Mouse (Mus musculus) kidney, adult 2 months (tissue): Measurements from ENCODE around the gene Gm8922. TPM values are rescaled to one million over a fixed set of nuclear protein-coding genes. Genes with fewer than 3 reads are reported as not detected.
"Not testable (repeated sequence)": the region's sequence is repeated elsewhere in the genome, so short reads cannot be mapped to it uniquely, and the experiment has no call there.

ENCODE experiments used
- DNase-seq: peaks from one replicate; pipeline ENCODE4 v3.0.0; 2021
- H3K27ac ChIP-seq: fragments of 200-500 bp; 2 replicates; pipeline ENCODE4 v1.5.1; 2012; ENCODE audit warnings: low read depth, low read length, control low read depth, inconsistent platforms; ENCODE audit not compliant: insufficient read depth
- H3K27me3 ChIP-seq: fragments of 200-500 bp; replicated peaks from 2 replicates; pipeline ENCODE4 v1.6.1; 2012; ENCODE audit warnings: mild to moderate bottlenecking, moderate library complexity, low read length, inconsistent platforms; ENCODE audit not compliant: control insufficient read depth, insufficient read depth
- H3K36me3 ChIP-seq: fragments of 200-500 bp; 2 replicates; pipeline ENCODE4 v1.6.1; 2012; ENCODE audit warnings: mild to moderate bottlenecking, moderate library complexity, low read length, inconsistent platforms; ENCODE audit not compliant: control insufficient read depth, insufficient read depth
- H3K4me1 ChIP-seq: fragments of 200-500 bp; 2 replicates; pipeline ENCODE4 v1.6.1; 2011; ENCODE audit warnings: low read length; ENCODE audit not compliant: control insufficient read depth, insufficient read depth
- H3K4me3 ChIP-seq: fragments of 200-500 bp; 2 replicates; pipeline ENCODE4 v1.5.1; 2011; ENCODE audit warnings: mild to moderate bottlenecking, low read depth, low read length, control low read depth; ENCODE audit not compliant: insufficient read depth
- WGBS: fragments of 180-500 bp; shearing (Covaris S2); methylation state at CpG from one replicate; pipeline ENCODE4 v1.1.7; 2018; 5-methylcytosine and 5-hydroxymethylcytosine counted together
- polyA plus RNA-seq: library from polyadenylated mRNA; depleted of rRNA; stranded (reverse); fragments of >200 nt; gene quantifications from 2 replicates; pipeline ENCODE4 v1.2.3, GENCODE M21; 2012; rRNA removed

Gene Gm8922
- polyA plus RNA-seq, result not detected in 2 replicates

GRCm38 (mm10) chr5:11681659-11682058, at the start of gene Gm8922:
Gene Gm8922, plus strand, starts transcription at chr5:11681959.
- WGBS, result no CpG with 5 or more reads among the region's 2 CpGs
- H3K4me3 ChIP-seq, H3K36me3 ChIP-seq, H3K27ac ChIP-seq, H3K27me3 ChIP-seq, DNase-seq, H3K4me1 ChIP-seq: not testable (repeated sequence)

Other genes starting within 250 kb of the Gm8922 start
- gene Gm8906, start 179.3 kb upstream of the Gm8922 start, polyA plus RNA-seq, result not detected in 2 replicates
- gene Gm6460, start 87.0 kb upstream of the Gm8922 start, polyA plus RNA-seq, result not detected in 2 replicates
- gene Gm8926, start 88.6 kb downstream of the Gm8922 start, polyA plus RNA-seq, result not detected in 2 replicates
- not detected in 2 replicates for gene Gm6465, start 163.6 kb downstream of the Gm8922 start, polyA plus RNA-seq
- gene 4933402N22Rik, start 236.1 kb downstream of the Gm8922 start, polyA plus RNA-seq, result not detected in 2 replicates